Mouse (Mus musculus): ENCODE measurements around the gene Asic2.

DNA sequence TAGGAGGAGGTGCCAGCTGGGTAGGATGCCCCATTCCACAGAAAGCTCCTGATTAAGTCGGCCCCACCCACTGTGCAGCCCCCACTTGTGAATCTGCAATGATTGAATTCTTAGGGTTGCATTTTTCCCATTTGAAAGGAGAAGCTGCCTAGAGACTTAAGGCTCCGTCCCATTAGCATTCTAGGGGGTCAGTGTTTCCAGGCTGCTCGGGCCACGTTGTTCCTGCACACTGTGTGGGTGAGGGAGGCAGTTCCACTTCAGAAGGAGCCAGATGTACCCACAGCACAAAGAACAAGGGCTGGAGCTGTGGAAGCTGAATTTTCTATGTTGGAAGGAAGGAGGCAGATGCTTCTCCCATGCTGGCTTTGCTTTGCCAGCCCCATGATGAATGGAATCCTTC lies 833.1 kb downstream of the Asic2 start:
- TF ChIP-seq POLR2A (IDR thresholded peaks at IDR 0.05; ENCODE audit: borderline replicate concordance, insufficient read depth, low read length) (no peak), CTCF (IDR thresholded peaks at IDR 0.05; ENCODE audit: borderline replicate concordance, insufficient read depth, low read depth, low read length) (no peak)
